Mouse (Mus musculus) forebrain, embryonic 16.5 days (tissue): ENCODE data around the gene Kif18a. TPM values are rescaled to one million over a fixed set of nuclear protein-coding genes. Genes with fewer than 3 reads are reported as not detected.

Experiments
- polyA plus RNA-seq: library from polyadenylated mRNA; unstranded; fragments of >200 nt; fragmentation: Nextera tagmentation; extraction: Ambion mirVana; gene quantifications from 2 replicates; pipeline ENCODE4 v1.2.1, GENCODE M21; 2015

Kif18a gene
- polyA plus RNA-seq, 1 experiment from 2014 or later = 11.6 TPM

Other genes with a start within 250 kb of the Kif18a start
- gene Mettl15, start within 50 bp of the Kif18a start, polyA plus RNA-seq = 11.4 and 16.5 TPM in 2 replicates